Mouse (Mus musculus): ENCODE results near the gene Lamb3. TPM values are rescaled to one million over a fixed set of nuclear protein-coding genes. Genes with fewer than 3 reads are reported as not detected.

Lamb3 gene
- polyA plus RNA-seq, 1 experiment from 2014 or later = 0.85 TPM

DNA sequence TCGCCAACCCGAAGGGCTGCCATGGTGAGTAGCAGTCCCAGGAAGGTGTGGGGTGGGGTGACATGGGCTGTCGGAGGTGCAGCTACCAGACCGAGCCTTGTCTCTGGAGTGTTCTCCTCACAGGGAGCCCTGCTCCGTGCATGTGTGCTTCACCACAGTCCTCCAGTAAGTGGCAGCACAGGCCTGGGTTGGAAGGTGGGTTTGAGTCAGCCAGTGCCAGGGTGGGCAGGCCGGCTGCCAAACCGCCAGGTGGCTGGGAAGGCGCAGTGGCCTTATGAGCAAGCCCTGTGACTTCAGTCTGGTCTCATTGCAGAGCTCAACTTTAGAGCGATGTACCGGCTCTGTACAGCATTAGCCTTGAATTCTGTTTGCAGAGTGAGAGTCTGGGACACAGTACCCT, 122.7 kb downstream of the Lamb3 start:
- H3K4me2 ChIP-seq (ENCODE audit: low read length) = no peak overlapping the region; the same call in 1 of the 2 replicates
- no peak overlapping the region for H3K4me3 ChIP-seq (ENCODE audit: low read depth, low read length)
- ATAC-seq = peak; percentile 94
- no peaks in the 10 kb centered on the region for H3K36me3 ChIP-seq (ENCODE audit: control insufficient read depth, insufficient read depth, low read length)
- peaks cover 10% of the 10 kb centered on the region; the same call in 1 of the 2 replicates for H3K4me1 ChIP-seq (ENCODE audit: control insufficient read depth, insufficient read depth, low read length)
- H3K27ac ChIP-seq (ENCODE audit: low read depth, low read length) = no peak overlapping the region; the same call in 1 of the 2 replicates
- peak; percentile 91 for DNase-seq (ENCODE audit: low spot score)
- 25% methylated on average over 10 of the region's 10 CpGs for WGBS
- H3K9ac ChIP-seq (ENCODE audit: low read length) = no peak overlapping the region
- H3K9me3 ChIP-seq (replicated peaks; ENCODE audit: control insufficient read depth, low read length) = no peaks in the 10 kb centered on the region
- H3K27me3 ChIP-seq (replicated peaks; ENCODE audit: control insufficient read depth, insufficient read depth, low read length) = no peaks in the 10 kb centered on the region

GRCm38 (mm10) chr1:193330626-193331025, 123.1 kb downstream of the Lamb3 start:
- Histone ChIP-seq H3K4me3 (ENCODE audit: low read depth, low read length) (no peak overlapping the region), H3K4me2 (ENCODE audit: low read length) (no peak overlapping the region), H3K27ac (ENCODE audit: low read depth, low read length) (no peak overlapping the region; the same call in 1 of the 2 replicates), H3K36me3 (ENCODE audit: control insufficient read depth, insufficient read depth, low read length) (no peaks in the 10 kb centered on the region), H3K9me3 (replicated peaks; ENCODE audit: control insufficient read depth, low read length) (no peaks in the 10 kb centered on the region), H3K9ac (ENCODE audit: low read length) (no peak overlapping the region), H3K4me1 (ENCODE audit: control insufficient read depth, insufficient read depth, low read length) (peaks cover 10% of the 10 kb centered on the region; the same call in 1 of the 2 replicates), H3K27me3 (replicated peaks; ENCODE audit: control insufficient read depth, insufficient read depth, low read length) (no peaks in the 10 kb centered on the region)
- WGBS = 77% methylated on average over 7 of the region's 7 CpGs
- ATAC-seq (no peak), DNase-seq (ENCODE audit: low spot score) (no peak)

GRCm38 (mm10) chr1:193332018-193332417, 124.5 kb downstream of the Lamb3 start:
- Histone ChIP-seq H3K36me3 (ENCODE audit: control insufficient read depth, insufficient read depth, low read length) (no peaks in the 10 kb centered on the region), H3K4me1 (ENCODE audit: control insufficient read depth, insufficient read depth, low read length) (peaks cover 10% of the 10 kb centered on the region; the same call in 1 of the 2 replicates), H3K27ac (ENCODE audit: low read depth, low read length) (no peak overlapping the region), H3K27me3 (replicated peaks; ENCODE audit: control insufficient read depth, insufficient read depth, low read length) (no peaks in the 10 kb centered on the region), H3K4me3 (ENCODE audit: low read depth, low read length) (no peak overlapping the region), H3K4me2 (ENCODE audit: low read length) (no peak overlapping the region), H3K9ac (ENCODE audit: low read length) (no peak overlapping the region), H3K9me3 (replicated peaks; ENCODE audit: control insufficient read depth, low read length) (no peaks in the 10 kb centered on the region)
- ATAC-seq (no peak), DNase-seq (ENCODE audit: low spot score) (no peak)
- 88% methylated on average over 13 of the region's 13 CpGs for WGBS

- Histone ChIP-seq H3K9ac (ENCODE audit: low read length) (no peak overlapping the region), H3K27ac (ENCODE audit: low read depth, low read length) (no peak overlapping the region), H3K9me3 (replicated peaks; ENCODE audit: control insufficient read depth, low read length) (no peaks in the 10 kb centered on the region), H3K36me3 (ENCODE audit: control insufficient read depth, insufficient read depth, low read length) (no peaks in the 10 kb centered on the region), H3K27me3 (replicated peaks; ENCODE audit: control insufficient read depth, insufficient read depth, low read length) (no peaks in the 10 kb centered on the region), H3K4me2 (ENCODE audit: low read length) (no peak overlapping the region), H3K4me1 (ENCODE audit: control insufficient read depth, insufficient read depth, low read length) (peaks cover 10% of the 10 kb centered on the region; the same call in 1 of the 2 replicates), H3K4me3 (ENCODE audit: low read depth, low read length) (no peak overlapping the region)
- 77% methylated on average over 1 of the region's 1 CpGs for WGBS
- ATAC-seq (no peak), DNase-seq (ENCODE audit: low spot score) (no peak)
Observed at GRCm38 (mm10) chr1:193332671-193333070, 125.2 kb downstream of the Lamb3 start.

GRCm38 (mm10) chr1:193333776-193334175, 126.3 kb downstream of the Lamb3 start:
- no peaks in the 10 kb centered on the region for H3K9me3 ChIP-seq (replicated peaks; ENCODE audit: control insufficient read depth, low read length)
- ATAC-seq (no peak), DNase-seq (ENCODE audit: low spot score) (no peak)
- H3K27me3 ChIP-seq (replicated peaks; ENCODE audit: control insufficient read depth, insufficient read depth, low read length) = no peaks in the 10 kb centered on the region
- no peak overlapping the region for H3K9ac ChIP-seq (ENCODE audit: low read length)
- H3K4me3 ChIP-seq (ENCODE audit: low read depth, low read length) = no peak overlapping the region
- H3K36me3 ChIP-seq (ENCODE audit: control insufficient read depth, insufficient read depth, low read length) = no peaks in the 10 kb centered on the region
- H3K27ac ChIP-seq (ENCODE audit: low read depth, low read length) = no peak overlapping the region
- peaks cover 15% of the 10 kb centered on the region; the same call in 1 of the 2 replicates for H3K4me1 ChIP-seq (ENCODE audit: control insufficient read depth, insufficient read depth, low read length)
- 78% methylated on average over 3 of the region's 3 CpGs for WGBS
- H3K4me2 ChIP-seq (ENCODE audit: low read length) = no peak overlapping the region

DNA sequence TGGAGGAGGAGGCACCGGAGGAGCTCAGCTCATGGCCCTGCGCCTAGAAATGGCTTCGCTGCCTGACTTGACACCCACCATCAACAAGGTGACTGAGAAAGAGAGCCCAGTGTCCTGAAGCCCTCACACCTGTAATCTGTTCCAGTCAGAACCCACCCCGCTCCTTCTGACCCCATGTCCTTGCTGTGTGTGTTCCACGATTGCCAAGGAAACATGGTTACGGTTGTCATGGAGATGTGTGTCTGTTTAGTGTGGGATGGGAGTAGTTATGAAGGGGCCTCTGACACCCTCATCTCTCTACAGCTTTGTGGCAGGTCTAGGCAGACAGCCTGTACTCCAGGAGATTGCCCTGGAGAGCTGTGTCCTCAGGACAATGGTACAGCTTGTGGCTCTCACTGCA, 127.0 kb downstream of the Lamb3 start:
- DNase-seq (ENCODE audit: low spot score) (peak; percentile 40), ATAC-seq (no peak)
- peaks cover 16% of the 10 kb centered on the region; the same call in 1 of the 2 replicates for H3K4me1 ChIP-seq (ENCODE audit: control insufficient read depth, insufficient read depth, low read length)
- no peaks in the 10 kb centered on the region for H3K9me3 ChIP-seq (replicated peaks; ENCODE audit: control insufficient read depth, low read length)
- H3K9ac ChIP-seq (ENCODE audit: low read length) = no peak overlapping the region
- no peaks in the 10 kb centered on the region for H3K36me3 ChIP-seq (ENCODE audit: control insufficient read depth, insufficient read depth, low read length)
- WGBS = 80% methylated on average over 6 of the region's 6 CpGs
- no peak overlapping the region for H3K4me3 ChIP-seq (ENCODE audit: low read depth, low read length)
- 0 out of 2 replicates have a peak overlapping the region, but pooled peaks have one; percentile 27 for H3K27ac ChIP-seq (ENCODE audit: low read depth, low read length)
- H3K27me3 ChIP-seq (replicated peaks; ENCODE audit: control insufficient read depth, insufficient read depth, low read length) = no peaks in the 10 kb centered on the region
- no peak overlapping the region for H3K4me2 ChIP-seq (ENCODE audit: low read length)

GRCm38 (mm10) chr1:193336122-193337017, 128.9 kb downstream of the Lamb3 start:
- Histone ChIP-seq H3K4me3 (ENCODE audit: low read depth, low read length) (no peak overlapping the region), H3K9me3 (replicated peaks; ENCODE audit: control insufficient read depth, low read length) (no peaks in the 10 kb centered on the region), H3K27ac (ENCODE audit: low read depth, low read length) (no peak overlapping the region), H3K9ac (ENCODE audit: low read length) (no peak overlapping the region), H3K36me3 (ENCODE audit: control insufficient read depth, insufficient read depth, low read length) (no peaks in the 10 kb centered on the region), H3K4me1 (ENCODE audit: control insufficient read depth, insufficient read depth, low read length) (peaks cover 12% of the 10 kb centered on the region; the same call in 1 of the 2 replicates), H3K27me3 (replicated peaks; ENCODE audit: control insufficient read depth, insufficient read depth, low read length) (no peaks in the 10 kb centered on the region), H3K4me2 (ENCODE audit: low read length) (no peak overlapping the region)
- no peak for ATAC-seq
- DNase-seq (ENCODE audit: low spot score) = no peak
- 79% methylated on average over 7 of the region's 7 CpGs for WGBS

GRCm38 (mm10) chr1:193337018-193337321, 129.5 kb downstream of the Lamb3 start:
- Histone ChIP-seq H3K27ac (ENCODE audit: low read depth, low read length) (no peak overlapping the region), H3K9ac (ENCODE audit: low read length) (no peak overlapping the region), H3K4me3 (ENCODE audit: low read depth, low read length) (no peak overlapping the region), H3K36me3 (ENCODE audit: control insufficient read depth, insufficient read depth, low read length) (no peaks in the 10 kb centered on the region), H3K27me3 (replicated peaks; ENCODE audit: control insufficient read depth, insufficient read depth, low read length) (no peaks in the 10 kb centered on the region), H3K9me3 (replicated peaks; ENCODE audit: control insufficient read depth, low read length) (no peaks in the 10 kb centered on the region), H3K4me2 (ENCODE audit: low read length) (no peak overlapping the region), H3K4me1 (ENCODE audit: control insufficient read depth, insufficient read depth, low read length) (peaks cover 12% of the 10 kb centered on the region; the same call in 1 of the 2 replicates)
- DNase-seq (ENCODE audit: low spot score) = no peak
- WGBS = 75% methylated on average over 9 of the region's 9 CpGs
- no peak for ATAC-seq

- H3K9me3 ChIP-seq (replicated peaks; ENCODE audit: control insufficient read depth, low read length) = no peaks in the 10 kb centered on the region
- DNase-seq (ENCODE audit: low spot score) (no peak), ATAC-seq (no peak; the same call in 1 of the 2 replicates)
- WGBS = 64% methylated on average over 4 of the region's 4 CpGs
- H3K4me1 ChIP-seq (ENCODE audit: control insufficient read depth, insufficient read depth, low read length) = peaks cover 12% of the 10 kb centered on the region; the same call in 1 of the 2 replicates
- no peaks in the 10 kb centered on the region for H3K36me3 ChIP-seq (ENCODE audit: control insufficient read depth, insufficient read depth, low read length)
- peak overlapping the region; percentile 22 for H3K27ac ChIP-seq (ENCODE audit: low read depth, low read length)
- no peak overlapping the region for H3K9ac ChIP-seq (ENCODE audit: low read length)
- no peak overlapping the region for H3K4me2 ChIP-seq (ENCODE audit: low read length)
- H3K4me3 ChIP-seq (ENCODE audit: low read depth, low read length) = no peak overlapping the region
- H3K27me3 ChIP-seq (replicated peaks; ENCODE audit: control insufficient read depth, insufficient read depth, low read length) = no peaks in the 10 kb centered on the region
Observed at GRCm38 (mm10) chr1:193337787-193338310, 130.3 kb downstream of the Lamb3 start.

Measured in forebrain, embryonic 14.5 days (tissue).